Mouse (Mus musculus): ENCODE results near the gene Scgb3a1. TPM values are rescaled to one million over a fixed set of nuclear protein-coding genes. Genes with fewer than 3 reads are reported as not detected.
A peak's percentile ranks its signal among the peaks of the same experiment; 100 is the strongest.

Gene Scgb3a1
- polyA plus RNA-seq, 1 experiment from 2014 or later = 3.9 TPM

GRCm38 (mm10) chr11:49704804-49705203 is 41.4 kb downstream of the Scgb3a1 start:
- WGBS = 63% methylated on average over 8 of the region's 8 CpGs
- H3K9me3 ChIP-seq (ENCODE audit: control insufficient read depth, low read length) = no peaks in the 10 kb centered on the region
- H3K9ac ChIP-seq (ENCODE audit: low read length) = no peak overlapping the region
- no peak for ATAC-seq (ENCODE audit: low FRiP score, low TSS enrichment)
- TF ChIP-seq CTCF (IDR thresholded peaks at IDR 0.05; ENCODE audit: low read depth) (no peak), EP300 (optimal IDR thresholded peaks at IDR 0.05) (no peak)
- peaks cover 6% of the 10 kb centered on the region; the same call in 1 of the 2 replicates for H3K36me3 ChIP-seq (ENCODE audit: control insufficient read depth, insufficient read depth, low read length)
- no peak overlapping the region for H3K27ac ChIP-seq (replicated peaks)
- no peaks in the 10 kb centered on the region for H3K4me1 ChIP-seq (replicated peaks; ENCODE audit: control insufficient read depth, insufficient read depth)
- H3K27me3 ChIP-seq (ENCODE audit: control insufficient read depth, insufficient read depth, low read length) = no peaks in the 10 kb centered on the region
- H3K4me2 ChIP-seq (replicated peaks; ENCODE audit: low read depth) = no peak overlapping the region
- no peak overlapping the region for H3K4me3 ChIP-seq (ENCODE audit: low read depth, low read length)
- no peak for DNase-seq (ENCODE audit: low spot score)

GRCm38 (mm10) chr11:49707834-49708233 is 44.4 kb downstream of the Scgb3a1 start:
- TF ChIP-seq EP300 (optimal IDR thresholded peaks at IDR 0.05) = no peak
- TF ChIP-seq CTCF (IDR thresholded peaks at IDR 0.05; ENCODE audit: low read depth) = no peak
- Histone ChIP-seq H3K27ac (replicated peaks) (no peak overlapping the region), H3K4me1 (replicated peaks; ENCODE audit: control insufficient read depth, insufficient read depth) (no peaks in the 10 kb centered on the region; the same call in 1 of the 2 replicates), H3K9ac (ENCODE audit: low read length) (no peak overlapping the region), H3K4me3 (ENCODE audit: low read depth, low read length) (no peak overlapping the region), H3K9me3 (ENCODE audit: control insufficient read depth, low read length) (no peaks in the 10 kb centered on the region), H3K27me3 (ENCODE audit: control insufficient read depth, insufficient read depth, low read length) (no peaks in the 10 kb centered on the region), H3K4me2 (replicated peaks; ENCODE audit: low read depth) (no peak overlapping the region), H3K36me3 (ENCODE audit: control insufficient read depth, insufficient read depth, low read length) (no peaks in the 10 kb centered on the region; the same call in 1 of the 2 replicates)
- 58% methylated on average over 2 of the region's 2 CpGs for WGBS
- no peak for DNase-seq (ENCODE audit: low spot score)
- no peak for ATAC-seq (ENCODE audit: low FRiP score, low TSS enrichment)

GRCm38 (mm10) chr11:49710664-49711063 is 47.3 kb downstream of the Scgb3a1 start:
- ATAC-seq (ENCODE audit: low FRiP score, low TSS enrichment) (no peak), DNase-seq (ENCODE audit: low spot score) (no peak)
- no peaks in the 10 kb centered on the region for H3K36me3 ChIP-seq (ENCODE audit: control insufficient read depth, insufficient read depth, low read length)
- H3K27ac ChIP-seq (replicated peaks) = no peak overlapping the region
- no peaks in the 10 kb centered on the region for H3K9me3 ChIP-seq (ENCODE audit: control insufficient read depth, low read length)
- 22% methylated on average over 2 of the region's 2 CpGs for WGBS
- 0 out of 2 replicates have a peak overlapping the region, but pooled peaks have one; percentile 98 for H3K4me3 ChIP-seq (ENCODE audit: low read depth, low read length)
- peaks cover 2% of the 10 kb centered on the region; the same call in 1 of the 2 replicates for H3K4me1 ChIP-seq (replicated peaks; ENCODE audit: control insufficient read depth, insufficient read depth)
- H3K4me2 ChIP-seq (replicated peaks; ENCODE audit: low read depth) = peak overlapping the region; percentile 66
- H3K27me3 ChIP-seq (ENCODE audit: control insufficient read depth, insufficient read depth, low read length) = no peaks in the 10 kb centered on the region
- no peak overlapping the region for H3K9ac ChIP-seq (ENCODE audit: low read length)
- no peak for TF ChIP-seq EP300 (optimal IDR thresholded peaks at IDR 0.05)
- TF ChIP-seq CTCF (IDR thresholded peaks at IDR 0.05; ENCODE audit: low read depth) = no peak

- Histone ChIP-seq H3K36me3 (ENCODE audit: control insufficient read depth, insufficient read depth, low read length) (no peaks in the 10 kb centered on the region), H3K27me3 (ENCODE audit: control insufficient read depth, insufficient read depth, low read length) (no peaks in the 10 kb centered on the region), H3K9me3 (ENCODE audit: control insufficient read depth, low read length) (no peaks in the 10 kb centered on the region), H3K4me1 (replicated peaks; ENCODE audit: control insufficient read depth, insufficient read depth) (peaks cover 2% of the 10 kb centered on the region; the same call in 1 of the 2 replicates), H3K9ac (ENCODE audit: low read length) (peak overlapping the region; percentile 98), H3K27ac (replicated peaks) (peak overlapping the region; percentile 98), H3K4me3 (ENCODE audit: low read depth, low read length) (peak overlapping the region; percentile 98), H3K4me2 (replicated peaks; ENCODE audit: low read depth) (peak overlapping the region; percentile 66)
- ATAC-seq (ENCODE audit: low FRiP score, low TSS enrichment) (peak; percentile 53), DNase-seq (ENCODE audit: low spot score) (peak; percentile 59)
- TF ChIP-seq EP300 (optimal IDR thresholded peaks at IDR 0.05) (no peak), CTCF (IDR thresholded peaks at IDR 0.05; ENCODE audit: low read depth) (no peak)
- WGBS = 0% methylated on average over 44 of the region's 70 CpGs
Measured at GRCm38 (mm10) chr11:49711981-49712554, 48.7 kb downstream of the Scgb3a1 start.

- Histone ChIP-seq H3K4me2 (replicated peaks; ENCODE audit: low read depth) (peak within 1 kb of the TSS; percentile 66), H3K27ac (replicated peaks) (peak within 1 kb of the TSS; percentile 98), H3K9me3 (ENCODE audit: control insufficient read depth, low read length) (no peaks in the 10 kb centered on the region), H3K4me3 (ENCODE audit: low read depth, low read length) (peak within 1 kb of the TSS; percentile 98), H3K9ac (ENCODE audit: low read length) (peak within 1 kb of the TSS; percentile 98), H3K36me3 (ENCODE audit: control insufficient read depth, insufficient read depth, low read length) (no peaks in the 10 kb centered on the region), H3K27me3 (ENCODE audit: control insufficient read depth, insufficient read depth, low read length) (no peaks in the 10 kb centered on the region), H3K4me1 (replicated peaks; ENCODE audit: control insufficient read depth, insufficient read depth) (peaks cover 2% of the 10 kb centered on the region; the same call in 1 of the 2 replicates)
- ATAC-seq (ENCODE audit: low FRiP score, low TSS enrichment) (peak; percentile 97), DNase-seq (ENCODE audit: low spot score) (peak; percentile 99)
- peak; percentile 67 for TF ChIP-seq EP300 (optimal IDR thresholded peaks at IDR 0.05)
- TF ChIP-seq CTCF (IDR thresholded peaks at IDR 0.05; ENCODE audit: low read depth) = no peak
- WGBS = under 1% methylated on average over 54 of the region's 65 CpGs
Measured at GRCm38 (mm10) chr11:49712555-49713335, 49.3 kb downstream of the Scgb3a1 start, which contains the start of gene Cnot6. TSS of gene Cnot6 (minus strand) at chr11:49712723.

Measured in stomach, postnatal 0 days (tissue).